Mouse (Mus musculus) urinary bladder, postnatal 0 days (tissue): Measurements from ENCODE around the gene Setd5. TPM values are rescaled to one million over a fixed set of nuclear protein-coding genes. Genes with fewer than 3 reads are reported as not detected.

Source experiments
- polyA plus RNA-seq: library from polyadenylated mRNA; unstranded; fragments of >200 nt; fragmentation: Nextera tagmentation; extraction: Ambion mirVana; gene quantifications from 2 replicates; pipeline ENCODE4 v1.2.1, GENCODE M21; 2015

Gene Setd5
- polyA plus RNA-seq: 35.8 and 47.0 TPM in 2 replicates

GRCm38 (mm10) chr6:113076686-113077516, at the start of gene Setd5:
Gene Setd5, plus strand, starts transcription at chr6:113077365.

GRCm38 (mm10) chr6:113046041-113046975, 30.9 kb upstream of the Setd5 start, which contains the start of gene Thumpd3:
Gene Thumpd3, plus strand, starts transcription at chr6:113046225.

GRCm38 (mm10) chr6:113194841-113195595, 117.9 kb downstream of the Setd5 start, which contains the start of gene Lhfpl4:
Gene Lhfpl4, minus strand, starts transcription at chr6:113195384.

Other genes starting within 250 kb of the Setd5 start
- 0.60 and 1.1 TPM in 2 replicates for gene Srgap3, start 130.1 kb upstream of the Setd5 start, polyA plus RNA-seq
- gene Thumpd3, start 31.1 kb upstream of the Setd5 start, polyA plus RNA-seq: 30.1 and 33.1 TPM in 2 replicates
- gene Lhfpl4, start 118.0 kb downstream of the Setd5 start, polyA plus RNA-seq: 0.42 and 0.46 TPM in 2 replicates
- gene Mtmr14, start 160.5 kb downstream of the Setd5 start, polyA plus RNA-seq: 40.7 and 42.7 TPM in 2 replicates
- not detected in 2 replicates for gene Cpne9, start 204.9 kb downstream of the Setd5 start, polyA plus RNA-seq
- 7.1 and 7.6 TPM in 2 replicates for gene Brpf1, start 229.8 kb downstream of the Setd5 start, polyA plus RNA-seq
- gene Ogg1, start 249.6 kb downstream of the Setd5 start, polyA plus RNA-seq: 6.3 and 9.3 TPM in 2 replicates